Mouse (Mus musculus): ENCODE data around the gene Kcnh2.

The Kcnh2 gene

GRCm38 (mm10) chr5:24378700-24379099 lies 27.3 kb upstream of the Kcnh2 start:
- DNase-seq (ENCODE audit: low read depth): no peak

GRCm38 (mm10) chr5:24374666-24375328 lies 23.4 kb upstream of the Kcnh2 start:
- no peak for DNase-seq (ENCODE audit: low read depth)

GRCm38 (mm10) chr5:24374216-24374615 lies 22.8 kb upstream of the Kcnh2 start:
- no peak for DNase-seq (ENCODE audit: low read depth)

GRCm38 (mm10) chr5:24373807-24374206 lies 22.4 kb upstream of the Kcnh2 start:
- DNase-seq (ENCODE audit: low read depth): no peak

- DNase-seq (ENCODE audit: low read depth): no peak
Measured at GRCm38 (mm10) chr5:24369767-24370166, 18.4 kb upstream of the Kcnh2 start.

GRCm38 (mm10) chr5:24366426-24366825 lies 15.0 kb upstream of the Kcnh2 start:
- DNase-seq (ENCODE audit: low read depth): no peak

- DNase-seq (ENCODE audit: low read depth): peak; percentile 72
Measured at GRCm38 (mm10) chr5:24365528-24365927, 14.1 kb upstream of the Kcnh2 start.

GRCm38 (mm10) chr5:24364963-24365362 lies 13.6 kb upstream of the Kcnh2 start:
- no peak for DNase-seq (ENCODE audit: low read depth)

- DNase-seq (ENCODE audit: low read depth): no peak
Measured at GRCm38 (mm10) chr5:24364508-24364907, 13.1 kb upstream of the Kcnh2 start, which contains the start of gene Nos3. Gene Nos3 (plus strand): TSS chr5:24364810.

- DNase-seq (ENCODE audit: low read depth): no peak
Measured at GRCm38 (mm10) chr5:24364061-24364460, 12.7 kb upstream of the Kcnh2 start.

- no peak for DNase-seq (ENCODE audit: low read depth)
Measured at GRCm38 (mm10) chr5:24363467-24363866, 12.1 kb upstream of the Kcnh2 start.

- DNase-seq (ENCODE audit: low read depth): peak; percentile 93
Measured at GRCm38 (mm10) chr5:24360792-24361454, 9.5 kb upstream of the Kcnh2 start.

GRCm38 (mm10) chr5:24357461-24357860 lies 6.1 kb upstream of the Kcnh2 start:
- DNase-seq (ENCODE audit: low read depth): peak; percentile 85

- DNase-seq (ENCODE audit: low read depth): no peak
Measured at GRCm38 (mm10) chr5:24356764-24357163, 5.4 kb upstream of the Kcnh2 start.

- DNase-seq (ENCODE audit: low read depth): no peak
Measured at GRCm38 (mm10) chr5:24353327-24353726, 1.9 kb upstream of the Kcnh2 start.

GRCm38 (mm10) chr5:24352251-24352859 lies 951 bp upstream of the Kcnh2 start:
- no peak for DNase-seq (ENCODE audit: low read depth)

GRCm38 (mm10) chr5:24351701-24352171 lies 332 bp upstream of the Kcnh2 start:
- no peak for DNase-seq (ENCODE audit: low read depth)

GRCm38 (mm10) chr5:24350531-24351250 lies 713 bp downstream of the Kcnh2 start:
- no peak for DNase-seq (ENCODE audit: low read depth)

- DNase-seq (ENCODE audit: low read depth): no peak
Measured at GRCm38 (mm10) chr5:24350073-24350472, 1.3 kb downstream of the Kcnh2 start.

GRCm38 (mm10) chr5:24348546-24348945 lies 2.9 kb downstream of the Kcnh2 start:
- DNase-seq (ENCODE audit: low read depth): no peak

- no peak for DNase-seq (ENCODE audit: low read depth)
Measured at GRCm38 (mm10) chr5:24348128-24348527, 3.3 kb downstream of the Kcnh2 start.

- no peak for DNase-seq (ENCODE audit: low read depth)
Measured at GRCm38 (mm10) chr5:24347186-24347875, 4.1 kb downstream of the Kcnh2 start.
